ENCODE assay signal across 19 mouse cellular contexts in the genomic region with DNA sequence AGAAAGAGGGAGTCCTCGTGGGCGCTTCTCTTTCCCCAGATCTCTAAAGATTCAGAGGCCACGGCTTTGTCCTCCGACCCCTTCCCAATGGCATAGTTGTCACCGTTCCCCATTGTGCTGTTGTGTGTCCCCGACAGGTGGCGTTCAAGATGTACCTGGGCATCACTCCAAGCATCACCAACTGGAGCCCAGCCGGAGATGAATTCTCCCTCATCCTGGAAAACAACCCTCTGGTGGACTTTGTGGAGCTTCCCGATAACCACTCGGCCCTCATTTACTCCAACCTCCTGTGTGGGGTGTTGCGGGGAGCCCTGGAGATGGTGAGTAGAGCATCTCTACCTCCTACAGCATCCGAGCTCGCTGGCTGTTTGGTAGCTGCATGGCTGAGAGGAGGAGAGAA. TPM values are rescaled to one million over a fixed set of nuclear protein-coding genes. Genes with fewer than 3 reads are reported as not detected.
DNase-seq lines count a peak whose midpoint lies in the region; ATAC-seq and TF ChIP-seq lines count a peak whose summit lies in the region.
"Had no signal": no experiment of that assay in that cellular context is flagged by ENCODE, and none has a peak within 500 bp of the region (broad histone marks: within the 10 kb centered on the region; RNA-seq: fewer than 3 reads in every experiment).

No protein-coding gene starts in this region.

- TF ChIP-seq CTCF in hindbrain, postnatal 0 days (IDR thresholded peaks at IDR 0.05; ENCODE audit: low read depth) = peak; percentile 30

- peaks cover 4% of the 10 kb centered on the region; the same call in 1 of the 2 replicates for H3K4me1 ChIP-seq in hindbrain, postnatal 0 days (ENCODE audit: insufficient read depth, low read length)
- H3K4me1 ChIP-seq in hindbrain, embryonic 11.5 days (replicated peaks; ENCODE audit: control insufficient read depth, insufficient read depth, low read length) = no peaks in the 10 kb centered on the region
- H3K4me1 ChIP-seq in midbrain, embryonic 16.5 days (ENCODE audit: control insufficient read depth, insufficient read depth, low read length) = no peaks in the 10 kb centered on the region
- peaks cover 8% of the 10 kb centered on the region; the same call in 1 of the 2 replicates for H3K4me1 ChIP-seq in midbrain, embryonic 13.5 days (replicated peaks)

- DNase-seq in hindbrain, postnatal 0 days (ENCODE audit: low spot score) = peak; percentile 48
- DNase-seq in hindbrain, embryonic 11.5 days (ENCODE audit: low spot score) = no peak
- peak; percentile 89 to 94 for DNase-seq in cerebellum, postnatal 10 days
- DNase-seq in lung, postnatal 14 days = no peak
- no peak for DNase-seq in embryo, embryonic 9.5 days (ENCODE audit: extremely low spot score)
- no peak for DNase-seq in MN1 (ENCODE audit: low spot score)
- DNase-seq: adrenal gland, postnatal 25 days; gastrocnemius, postnatal 10 days; heart, adult 18-20 months; heart, postnatal 4 days; kidney, postnatal 4 days; lung, adult 18-20 months; lung, postnatal 36 days; thymus, postnatal 4 days had no signal

- H3K36me3 ChIP-seq in hindbrain, postnatal 0 days (ENCODE audit: insufficient read depth, low read length) = no peaks in the 10 kb centered on the region
- H3K36me3 ChIP-seq in hindbrain, embryonic 11.5 days (ENCODE audit: control insufficient read depth, insufficient read depth, low read length) = no peaks in the 10 kb centered on the region
- peaks cover 11% of the 10 kb centered on the region for H3K36me3 ChIP-seq in midbrain, embryonic 16.5 days (ENCODE audit: control insufficient read depth, insufficient read depth, low read length)
- H3K36me3 ChIP-seq in midbrain, embryonic 13.5 days = peaks cover 36% of the 10 kb centered on the region

- no peaks in the 10 kb centered on the region for H3K27me3 ChIP-seq in hindbrain, postnatal 0 days (ENCODE audit: insufficient read depth, low read length)
- no peaks in the 10 kb centered on the region for H3K27me3 ChIP-seq in hindbrain, embryonic 11.5 days (ENCODE audit: control insufficient read depth, insufficient read depth, low read length)
- H3K27me3 ChIP-seq in midbrain, embryonic 16.5 days (ENCODE audit: control insufficient read depth, insufficient read depth, low read depth, low read length) = no peaks in the 10 kb centered on the region
- no peaks in the 10 kb centered on the region for H3K27me3 ChIP-seq in midbrain, embryonic 13.5 days

- no peak overlapping the region for H3K9ac ChIP-seq in hindbrain, postnatal 0 days (replicated peaks; ENCODE audit: low read length)
- no peak overlapping the region for H3K9ac ChIP-seq in hindbrain, embryonic 11.5 days (ENCODE audit: low read depth, low read length)
- 0 out of 2 replicates have a peak overlapping the region, but pooled peaks have one; percentile 1 for H3K9ac ChIP-seq in midbrain, embryonic 16.5 days (ENCODE audit: low read depth, low read length)
- H3K9ac ChIP-seq in midbrain, embryonic 13.5 days (replicated peaks) = no peak overlapping the region

- no peak overlapping the region for H3K4me3 ChIP-seq in hindbrain, postnatal 0 days (ENCODE audit: low read length)
- no peak overlapping the region for H3K4me3 ChIP-seq in hindbrain, embryonic 11.5 days (ENCODE audit: low read depth, low read length)
- no peak overlapping the region for H3K4me3 ChIP-seq in midbrain, embryonic 16.5 days (ENCODE audit: low read depth, low read length)
- H3K4me3 ChIP-seq in midbrain, embryonic 13.5 days (replicated peaks) = no peak overlapping the region
- H3K4me3 ChIP-seq: embryonic facial prominence, embryonic 10.5 days; erythroblast, embryonic 14.5 days had no signal

- no peaks in the 10 kb centered on the region for H3K9me3 ChIP-seq in hindbrain, postnatal 0 days (ENCODE audit: low read length)
- H3K9me3 ChIP-seq in hindbrain, embryonic 11.5 days (ENCODE audit: control insufficient read depth, low read length) = no peaks in the 10 kb centered on the region
- H3K9me3 ChIP-seq in midbrain, embryonic 16.5 days (replicated peaks; ENCODE audit: control insufficient read depth, low read length, poor library complexity, severe bottlenecking) = no peaks in the 10 kb centered on the region
- H3K9me3 ChIP-seq in midbrain, embryonic 13.5 days = no peaks in the 10 kb centered on the region
- H3K9me3 ChIP-seq: embryonic facial prominence, embryonic 10.5 days had no signal

- no peak overlapping the region for H3K27ac ChIP-seq in hindbrain, postnatal 0 days
- H3K27ac ChIP-seq in hindbrain, embryonic 11.5 days (ENCODE audit: low read depth, low read length) = no peak overlapping the region
- H3K27ac ChIP-seq in midbrain, embryonic 16.5 days (ENCODE audit: low read length) = no peak overlapping the region
- H3K27ac ChIP-seq in midbrain, embryonic 13.5 days = no peak overlapping the region
- H3K27ac ChIP-seq: embryonic facial prominence, embryonic 10.5 days had no signal

- ATAC-seq in hindbrain, postnatal 0 days = no peak
- no peak for ATAC-seq in hindbrain, embryonic 11.5 days (ENCODE audit: low FRiP score)
- ATAC-seq in midbrain, embryonic 16.5 days = no peak
- no peak for ATAC-seq in midbrain, embryonic 13.5 days
- ATAC-seq: forebrain, embryonic 16.5 days had no signal

- no peak overlapping the region for H3K4me2 ChIP-seq in hindbrain, postnatal 0 days (ENCODE audit: low read depth, low read length)
- H3K4me2 ChIP-seq in hindbrain, embryonic 11.5 days (replicated peaks; ENCODE audit: low read depth, low read length) = no peak overlapping the region
- H3K4me2 ChIP-seq in midbrain, embryonic 16.5 days (ENCODE audit: low read length) = no peak overlapping the region
- H3K4me2 ChIP-seq in midbrain, embryonic 13.5 days (replicated peaks) = no peak overlapping the region

- 67% methylated on average over 13 of the region's 13 CpGs for WGBS in hindbrain, postnatal 0 days
- 73% methylated on average over 13 of the region's 13 CpGs for WGBS in hindbrain, embryonic 11.5 days
- 78% methylated on average over 13 of the region's 13 CpGs for WGBS in midbrain, embryonic 16.5 days
- 79% methylated on average over 13 of the region's 13 CpGs for WGBS in midbrain, embryonic 13.5 days

RNA-seq across cellular contexts. Expression of a gene that starts 11.6 kb away (rescaled TPM):
- total RNA-seq in hindbrain, postnatal 0 days (2014; rRNA removed) = 88.9 and 97.4 TPM in 2 replicates
- polyA plus RNA-seq in hindbrain, postnatal 0 days (2015; fragmentation: Nextera tagmentation; extraction: Ambion mirVana) = 187 and 188 TPM in 2 replicates
- polyA plus RNA-seq in hindbrain, embryonic 11.5 days (2014; fragmentation: Nextera tagmentation; extraction: Ambion mirVana) = 17.8 and 39.1 TPM in 2 replicates
- polyA plus RNA-seq in midbrain, embryonic 16.5 days (2015; fragmentation: Nextera tagmentation; extraction: Ambion mirVana) = 193 and 198 TPM in 2 replicates
- polyA plus RNA-seq in midbrain, embryonic 13.5 days (2015; fragmentation: Nextera tagmentation; extraction: Ambion mirVana) = 149 and 154 TPM in 2 replicates

RNA-seq across cellular contexts. Expression of a gene that starts 12.8 kb away (rescaled TPM):
- 11.6 and 17.7 TPM in 2 replicates for total RNA-seq in hindbrain, postnatal 0 days (2014; rRNA removed)
- 5.5 and 5.9 TPM in 2 replicates for polyA plus RNA-seq in hindbrain, postnatal 0 days (2015; fragmentation: Nextera tagmentation; extraction: Ambion mirVana)
- polyA plus RNA-seq in hindbrain, embryonic 11.5 days (2014; fragmentation: Nextera tagmentation; extraction: Ambion mirVana) = 15.6 and 17.4 TPM in 2 replicates
- 2.2 and 2.5 TPM in 2 replicates for polyA plus RNA-seq in midbrain, embryonic 16.5 days (2015; fragmentation: Nextera tagmentation; extraction: Ambion mirVana)
- polyA plus RNA-seq in midbrain, embryonic 13.5 days (2015; fragmentation: Nextera tagmentation; extraction: Ambion mirVana) = 1.0 and 1.5 TPM in 2 replicates
- polyA plus RNA-seq: erythroblast, embryonic 14.5 days had no signal

RNA-seq across cellular contexts. Expression of a gene that starts 17.6 kb away (rescaled TPM):
- total RNA-seq in hindbrain, postnatal 0 days (2014; rRNA removed) = 106 and 109 TPM in 2 replicates
- polyA plus RNA-seq in hindbrain, postnatal 0 days (2015; fragmentation: Nextera tagmentation; extraction: Ambion mirVana) = 51.0 and 54.6 TPM in 2 replicates
- polyA plus RNA-seq in hindbrain, embryonic 11.5 days (2014; fragmentation: Nextera tagmentation; extraction: Ambion mirVana) = 54.6 and 65.5 TPM in 2 replicates
- polyA plus RNA-seq in midbrain, embryonic 16.5 days (2015; fragmentation: Nextera tagmentation; extraction: Ambion mirVana) = 66.1 and 68.2 TPM in 2 replicates
- 64.1 and 89.5 TPM in 2 replicates for polyA plus RNA-seq in midbrain, embryonic 13.5 days (2015; fragmentation: Nextera tagmentation; extraction: Ambion mirVana)

RNA-seq across cellular contexts. Expression of a gene that starts 47.8 kb away (rescaled TPM):
- 64.0 and 73.9 TPM in 2 replicates for total RNA-seq in hindbrain, postnatal 0 days (2014; rRNA removed)
- 73.2 and 73.9 TPM in 2 replicates for polyA plus RNA-seq in hindbrain, postnatal 0 days (2015; fragmentation: Nextera tagmentation; extraction: Ambion mirVana)
- 39.2 and 39.3 TPM in 2 replicates for polyA plus RNA-seq in hindbrain, embryonic 11.5 days (2014; fragmentation: Nextera tagmentation; extraction: Ambion mirVana)
- polyA plus RNA-seq in midbrain, embryonic 16.5 days (2015; fragmentation: Nextera tagmentation; extraction: Ambion mirVana) = 83.9 and 87.5 TPM in 2 replicates
- polyA plus RNA-seq in midbrain, embryonic 13.5 days (2015; fragmentation: Nextera tagmentation; extraction: Ambion mirVana) = 78.9 and 81.8 TPM in 2 replicates

RNA-seq across cellular contexts. Expression of a gene that starts 51.7 kb away (rescaled TPM):
- total RNA-seq in hindbrain, postnatal 0 days (2014; rRNA removed) = 2.9 and 25.7 TPM in 2 replicates
- 16.3 and 17.3 TPM in 2 replicates for polyA plus RNA-seq in hindbrain, postnatal 0 days (2015; fragmentation: Nextera tagmentation; extraction: Ambion mirVana)
- 3.0 and 3.8 TPM in 2 replicates for polyA plus RNA-seq in hindbrain, embryonic 11.5 days (2014; fragmentation: Nextera tagmentation; extraction: Ambion mirVana)
- polyA plus RNA-seq in midbrain, embryonic 16.5 days (2015; fragmentation: Nextera tagmentation; extraction: Ambion mirVana) = 15.3 and 17.3 TPM in 2 replicates
- polyA plus RNA-seq in midbrain, embryonic 13.5 days (2015; fragmentation: Nextera tagmentation; extraction: Ambion mirVana) = 6.9 and 8.9 TPM in 2 replicates
- polyA plus RNA-seq: erythroblast, embryonic 14.5 days had no signal

Comparison
In these comparisons a context has a peak if more than half of its experiments do, and no peak if none do; other contexts are left out.
1. DNase-seq: peak in hindbrain, postnatal 0 days (single experiment) and cerebellum, postnatal 10 days (2 of 2); none in hindbrain, embryonic 11.5 days (single experiment), lung, postnatal 14 days (single experiment), embryo, embryonic 9.5 days (single experiment) and MN1 (single experiment).